Mouse (Mus musculus) heart, adult 2 months (tissue): Measurements from ENCODE around the gene Car14.

Experiments used
- CTCF ChIP-seq: fragments of 200-600 bp; IDR thresholded peaks from 2 replicates; pipeline ENCODE4 v1.8.1; 2022; ENCODE audit warnings: antibody characterized with exemption, mild to moderate bottlenecking, moderate library complexity
- EP300 ChIP-seq: fragments of 200-500 bp; IDR thresholded peaks from 2 replicates; pipeline ENCODE4 v1.6.1; 2011; ENCODE audit warnings: low read depth, low read length, control low read depth; ENCODE audit not compliant: insufficient read depth

DNA sequence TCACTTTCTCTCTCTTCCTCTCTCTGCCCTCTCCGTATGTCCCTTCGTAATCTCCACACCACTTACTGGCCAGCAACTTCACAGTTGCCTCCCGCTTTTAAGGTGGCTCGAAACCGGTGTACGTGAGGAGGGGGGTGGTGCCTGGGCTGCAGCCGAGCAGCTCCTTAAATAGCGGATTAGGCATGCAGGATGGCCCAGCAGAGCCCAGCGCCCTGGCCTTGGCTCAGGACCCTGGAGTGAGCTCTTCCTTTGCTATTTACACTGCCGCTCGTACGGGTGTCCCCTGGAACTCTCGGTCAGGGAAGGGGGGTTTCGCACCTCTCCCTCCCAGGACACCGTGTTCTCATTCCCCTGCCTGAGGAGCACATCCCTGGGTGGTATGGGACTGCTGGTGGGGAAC, at the start of gene Car14:
- no peak for TF ChIP-seq CTCF
- TF ChIP-seq EP300, result peak; percentile 36; the same call in 1 of the 2 replicates
